ENCODE assay signal across 8 mouse cellular contexts in genomic region chr10:115617456-115618287, GRCm38 (mm10). TPM values are rescaled to one million over a fixed set of nuclear protein-coding genes. Genes with fewer than 3 reads are reported as not detected.
DNase-seq lines count a peak whose midpoint lies in the region; ATAC-seq and TF ChIP-seq lines count a peak whose summit lies in the region.

No protein-coding gene starts in this region.

- no peak overlapping the region for H3K4me3 ChIP-seq in spleen, adult 2 months (ENCODE audit: extremely low read depth, insufficient read depth, insufficient read length)
- H3K4me3 ChIP-seq in embryonic facial prominence, embryonic 15.5 days (replicated peaks): peak overlapping the region; percentile 21
- peak overlapping the region; percentile 16 for H3K4me3 ChIP-seq in hindbrain, embryonic 14.5 days (replicated peaks; ENCODE audit: low read length)
- peak overlapping the region; percentile 36 for H3K4me3 ChIP-seq in limb, embryonic 10.5 days

- DNase-seq in spleen, adult 2 months (ENCODE audit: low read depth in 1 of 2, low spot score in 2 of 2): peak; percentile 6 to 19
- no peak for DNase-seq in spleen, postnatal 10 days (ENCODE audit: low spot score in 2 of 2)
- peak; percentile 2 to 32 for DNase-seq in adrenal gland, postnatal 36 days
- peak; percentile 86 for DNase-seq in hindbrain, embryonic 14.5 days (ENCODE audit: low spot score)
- DNase-seq in limb, embryonic 10.5 days (ENCODE audit: low spot score): peak; percentile 40
- peak; percentile 35 for DNase-seq in naive thymus-derived CD4-positive, alpha-beta T cell, adult 2 months (ENCODE audit: low read depth)
- no peak for DNase-seq in urinary bladder, adult 2 months (ENCODE audit: low spot score)

- H3K27ac ChIP-seq in spleen, adult 2 months (ENCODE audit: insufficient read depth, low read length): no peak overlapping the region
- no peak overlapping the region for H3K27ac ChIP-seq in embryonic facial prominence, embryonic 15.5 days (replicated peaks)
- H3K27ac ChIP-seq in hindbrain, embryonic 14.5 days: no peak overlapping the region
- H3K27ac ChIP-seq in limb, embryonic 10.5 days: no peak overlapping the region

- WGBS in spleen, adult 2 months: 20% methylated on average over 15 of the region's 15 CpGs
- WGBS in embryonic facial prominence, embryonic 15.5 days: 10% methylated on average over 14 of the region's 15 CpGs
- 15% methylated on average over 14 of the region's 15 CpGs for WGBS in hindbrain, embryonic 14.5 days
- WGBS in limb, embryonic 10.5 days: 11% methylated on average over 14 of the region's 15 CpGs

- peaks cover 1% of the 10 kb centered on the region; the same call in 1 of the 2 replicates for H3K27me3 ChIP-seq in spleen, adult 2 months (ENCODE audit: control insufficient read depth, insufficient read depth, low read length)
- H3K27me3 ChIP-seq in embryonic facial prominence, embryonic 15.5 days: no peaks in the 10 kb centered on the region
- no peaks in the 10 kb centered on the region for H3K27me3 ChIP-seq in hindbrain, embryonic 14.5 days (ENCODE audit: control insufficient read depth, insufficient read depth, low read length)
- H3K27me3 ChIP-seq in limb, embryonic 10.5 days (ENCODE audit: low read depth, poor library complexity, severe bottlenecking): no peaks in the 10 kb centered on the region

- H3K4me1 ChIP-seq in spleen, adult 2 months (ENCODE audit: control insufficient read depth, insufficient read depth, insufficient read length): no peaks in the 10 kb centered on the region
- peaks cover 4% of the 10 kb centered on the region; the same call in 1 of the 2 replicates for H3K4me1 ChIP-seq in embryonic facial prominence, embryonic 15.5 days
- H3K4me1 ChIP-seq in hindbrain, embryonic 14.5 days (replicated peaks; ENCODE audit: control insufficient read depth, insufficient read depth, low read length): no peaks in the 10 kb centered on the region; the same call in 1 of the 2 replicates
- peaks cover 9% of the 10 kb centered on the region; the same call in 1 of the 2 replicates for H3K4me1 ChIP-seq in limb, embryonic 10.5 days

- H3K9ac ChIP-seq in embryonic facial prominence, embryonic 15.5 days: no peak overlapping the region
- H3K9ac ChIP-seq in hindbrain, embryonic 14.5 days: peak overlapping the region; percentile 44

- TF ChIP-seq POLR2A in spleen, adult 2 months (IDR thresholded peaks at IDR 0.05; ENCODE audit: low read depth, low read length): no peak

- no peaks in the 10 kb centered on the region for H3K36me3 ChIP-seq in spleen, adult 2 months (ENCODE audit: control insufficient read depth, insufficient read depth, low read length)
- H3K36me3 ChIP-seq in embryonic facial prominence, embryonic 15.5 days: no peaks in the 10 kb centered on the region
- no peaks in the 10 kb centered on the region for H3K36me3 ChIP-seq in hindbrain, embryonic 14.5 days (replicated peaks; ENCODE audit: control insufficient read depth, insufficient read depth)
- no peaks in the 10 kb centered on the region for H3K36me3 ChIP-seq in limb, embryonic 10.5 days

- H3K9me3 ChIP-seq in embryonic facial prominence, embryonic 15.5 days (replicated peaks): no peaks in the 10 kb centered on the region
- no peaks in the 10 kb centered on the region for H3K9me3 ChIP-seq in hindbrain, embryonic 14.5 days (ENCODE audit: control insufficient read depth, low read length)
- H3K9me3 ChIP-seq in limb, embryonic 10.5 days (replicated peaks): no peaks in the 10 kb centered on the region

- no peak for ATAC-seq in embryonic facial prominence, embryonic 15.5 days (ENCODE audit: insufficient number of reproducible peaks, low FRiP score, low TSS enrichment, low read depth)
- peak; percentile 83; the same call in 1 of the 2 replicates for ATAC-seq in hindbrain, embryonic 14.5 days (ENCODE audit: low FRiP score)

- no peak for TF ChIP-seq CTCF in spleen, adult 2 months (IDR thresholded peaks at IDR 0.05; ENCODE audit: extremely low read depth, insufficient read depth, insufficient read length, insufficient replicate concordance)

- peak overlapping the region; percentile 40 for H3K4me2 ChIP-seq in embryonic facial prominence, embryonic 15.5 days (replicated peaks)
- peak overlapping the region; percentile 55 for H3K4me2 ChIP-seq in hindbrain, embryonic 14.5 days (replicated peaks)

RNA-seq across cellular contexts. Expression of gene Lgr5, which starts 30.1 kb away (rescaled TPM):
- 0.12 and 0.16 TPM in 2 replicates for polyA plus RNA-seq in spleen, adult 2 months (2012; rRNA removed)
- 10 to 100 TPM; 16.7 to 18.4 TPM for total RNA-seq in adrenal gland, postnatal 36 days (2021)
- polyA plus RNA-seq in embryonic facial prominence, embryonic 15.5 days (2015; fragmentation: Nextera tagmentation; extraction: Ambion mirVana): 12.2 and 14.5 TPM in 2 replicates
- 2.5 and 2.7 TPM in 2 replicates for polyA plus RNA-seq in hindbrain, embryonic 14.5 days (2014; fragmentation: Nextera tagmentation; extraction: Ambion mirVana)
- polyA plus RNA-seq in limb, embryonic 10.5 days (2016; fragmentation: Nextera tagmentation; extraction: Ambion mirVana): 1.4 and 2.3 TPM in 2 replicates
- polyA plus RNA-seq in urinary bladder, adult 2 months (2012; rRNA removed): 3.1 and 3.5 TPM in 2 replicates

RNA-seq across cellular contexts. Expression of gene A930009A15Rik, which starts 47.9 kb away (rescaled TPM):
- polyA plus RNA-seq in spleen, adult 2 months (2012; rRNA removed): 0.21 and 0.26 TPM in 2 replicates
- total RNA-seq in adrenal gland, postnatal 36 days (2021): not detected
- polyA plus RNA-seq in embryonic facial prominence, embryonic 15.5 days (2015; fragmentation: Nextera tagmentation; extraction: Ambion mirVana): not detected in 2 replicates
- polyA plus RNA-seq in hindbrain, embryonic 14.5 days (2014; fragmentation: Nextera tagmentation; extraction: Ambion mirVana): 0.39 and 0.42 TPM in 2 replicates
- not detected in 2 replicates for polyA plus RNA-seq in limb, embryonic 10.5 days (2016; fragmentation: Nextera tagmentation; extraction: Ambion mirVana)
- polyA plus RNA-seq in urinary bladder, adult 2 months (2012; rRNA removed): not detected in 2 replicates

Comparison
In these comparisons a context has a peak if more than half of its experiments do, and no peak if none do; other contexts are left out.
1. DNase-seq: peak in spleen, adult 2 months (2 of 2), adrenal gland, postnatal 36 days (2 of 2), hindbrain, embryonic 14.5 days (single experiment), limb, embryonic 10.5 days (single experiment) and naive thymus-derived CD4-positive, alpha-beta T cell, adult 2 months (single experiment); none in spleen, postnatal 10 days (0 of 2) and urinary bladder, adult 2 months (single experiment).